Mouse (Mus musculus) midbrain, embryonic 14.5 days (tissue): ENCODE measurements around the gene Isg20l2. TPM values are rescaled to one million over a fixed set of nuclear protein-coding genes. Genes with fewer than 3 reads are reported as not detected.

Source experiments
- ATAC-seq: fragments of 200-750 bp; cut with Nextera tagmentation; 2 replicates; pipeline ENCODE4 v1.8.0; 2017; ENCODE audit warnings: moderate number of reproducible peaks, moderate library complexity; ENCODE audit not compliant: low FRiP score, low TSS enrichment
- DNase-seq: peaks from one replicate; pipeline ENCODE4 v3.0.0-alpha.2; 2015
- H3K27ac ChIP-seq: fragments of 300-500 bp; sonication (generic); replicated peaks from 2 replicates; pipeline ENCODE4 v1.5.1; 2014; ENCODE audit warnings: mild to moderate bottlenecking, low read depth, low read length, moderate library complexity
- H3K27me3 ChIP-seq: fragments of 300-500 bp; sonication (generic); 2 replicates; pipeline ENCODE4 v1.6.1; 2014; ENCODE audit warnings: low read length, control low read depth, mixed read lengths; ENCODE audit not compliant: control insufficient read depth, insufficient read depth
- H3K36me3 ChIP-seq: fragments of 300-500 bp; sonication (generic); 2 replicates; pipeline ENCODE4 v1.6.1; 2014; ENCODE audit warnings: low read length, control low read depth; ENCODE audit not compliant: control insufficient read depth, insufficient read depth
- H3K4me1 ChIP-seq: fragments of 300-500 bp; sonication (generic); 2 replicates; pipeline ENCODE4 v1.6.1; 2014; ENCODE audit warnings: mild to moderate bottlenecking, antibody characterized with exemption, low read length, control low read depth; ENCODE audit not compliant: control insufficient read depth, insufficient read depth
- H3K4me2 ChIP-seq: fragments of 300-500 bp; sonication (generic); 2 replicates; pipeline ENCODE4 v1.6.1; 2014; ENCODE audit warnings: mild to moderate bottlenecking, low read length, moderate library complexity
- H3K4me3 ChIP-seq: fragments of 300-500 bp; sonication (generic); replicated peaks from 2 replicates; pipeline ENCODE4 v1.5.1; 2014; ENCODE audit warnings: low read depth, low read length
- H3K9ac ChIP-seq: fragments of 300-500 bp; sonication (generic); replicated peaks from 2 replicates; pipeline ENCODE4 v1.6.1; 2014; ENCODE audit warnings: mild to moderate bottlenecking, low read length, moderate library complexity
- H3K9me3 ChIP-seq: fragments of 300-500 bp; sonication (generic); 2 replicates; pipeline ENCODE4 v1.6.1; 2016; ENCODE audit warnings: low read length, control low read depth, mixed read lengths; ENCODE audit not compliant: control insufficient read depth
- WGBS: fragments of 180-500 bp; shearing (Covaris S2); extraction: QIAGEN DNeasy Blood & Tissue Kit; methylation state at CpG from one replicate; pipeline ENCODE4 v1.1.7; 2014; 5-methylcytosine and 5-hydroxymethylcytosine counted together
- polyA plus RNA-seq: library from polyadenylated mRNA; unstranded; fragments of >200 nt; fragmentation: Nextera tagmentation; extraction: Ambion mirVana; gene quantifications from 2 replicates; pipeline ENCODE4 v1.2.1, GENCODE M21; 2014

Isg20l2 gene
- polyA plus RNA-seq, 1 experiment from 2014 or later = 23.2 TPM

DNA sequence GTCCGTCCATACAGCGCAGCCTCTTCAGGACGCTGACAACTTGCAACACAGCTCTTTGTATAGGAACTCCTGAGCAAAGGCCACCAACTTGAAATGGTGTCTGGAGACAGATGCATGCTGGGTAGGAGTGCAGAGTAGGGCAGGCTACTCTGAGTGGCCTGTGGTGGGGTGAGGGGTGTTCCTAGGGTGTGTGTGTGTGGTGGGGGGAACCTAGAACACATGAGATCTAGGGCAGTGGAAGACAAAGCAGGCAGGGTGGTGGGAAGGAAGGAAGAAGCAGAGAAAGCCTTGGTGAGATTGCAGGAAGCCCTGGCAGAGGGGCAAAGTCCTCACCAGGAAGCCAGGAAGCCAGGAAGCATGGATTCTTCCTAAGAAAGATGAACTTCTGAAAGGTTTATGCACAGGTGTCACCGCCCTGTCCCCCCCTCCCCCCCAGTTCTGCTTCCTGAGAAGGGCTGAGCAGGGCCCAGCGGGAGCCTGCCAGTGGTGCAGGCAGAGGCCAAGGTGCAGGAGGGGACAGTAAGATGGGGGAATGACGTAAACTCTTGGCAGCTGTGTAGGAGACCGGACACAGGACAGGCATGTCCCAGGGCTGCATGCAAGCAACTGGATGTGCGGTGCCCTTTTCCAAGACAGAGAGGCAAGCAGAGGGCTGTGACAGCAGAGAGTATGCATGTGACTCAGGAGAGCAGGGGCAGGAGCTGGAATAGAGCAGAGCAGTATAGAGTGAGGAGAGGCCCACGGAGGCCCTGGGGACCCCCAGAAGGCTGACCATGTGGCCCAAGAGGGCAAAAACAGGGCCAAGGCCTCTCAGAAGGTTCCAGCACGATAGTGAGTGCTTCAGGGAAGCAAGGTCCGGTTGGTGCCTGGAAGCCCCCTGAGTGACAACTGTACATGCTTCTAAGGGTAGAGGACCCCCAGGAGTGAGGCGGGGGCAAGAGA is 52.1 kb downstream of the Isg20l2 start:
- Histone ChIP-seq H3K4me1 (peaks cover 28% of the 10 kb centered on the region), H3K9me3 (no peaks in the 10 kb centered on the region), H3K4me2 (0 out of 2 replicates have a peak overlapping the region, but pooled peaks have one; percentile 26), H3K27ac (peak overlapping the region; percentile 39; the same call in 1 of the 2 replicates), H3K4me3 (no peak overlapping the region), H3K27me3 (no peaks in the 10 kb centered on the region), H3K9ac (no peak overlapping the region), H3K36me3 (no peaks in the 10 kb centered on the region; the same call in 1 of the 2 replicates)
- WGBS = 35% methylated on average over 12 of the region's 12 CpGs
- DNase-seq (no peak), ATAC-seq (no peak)

DNA sequence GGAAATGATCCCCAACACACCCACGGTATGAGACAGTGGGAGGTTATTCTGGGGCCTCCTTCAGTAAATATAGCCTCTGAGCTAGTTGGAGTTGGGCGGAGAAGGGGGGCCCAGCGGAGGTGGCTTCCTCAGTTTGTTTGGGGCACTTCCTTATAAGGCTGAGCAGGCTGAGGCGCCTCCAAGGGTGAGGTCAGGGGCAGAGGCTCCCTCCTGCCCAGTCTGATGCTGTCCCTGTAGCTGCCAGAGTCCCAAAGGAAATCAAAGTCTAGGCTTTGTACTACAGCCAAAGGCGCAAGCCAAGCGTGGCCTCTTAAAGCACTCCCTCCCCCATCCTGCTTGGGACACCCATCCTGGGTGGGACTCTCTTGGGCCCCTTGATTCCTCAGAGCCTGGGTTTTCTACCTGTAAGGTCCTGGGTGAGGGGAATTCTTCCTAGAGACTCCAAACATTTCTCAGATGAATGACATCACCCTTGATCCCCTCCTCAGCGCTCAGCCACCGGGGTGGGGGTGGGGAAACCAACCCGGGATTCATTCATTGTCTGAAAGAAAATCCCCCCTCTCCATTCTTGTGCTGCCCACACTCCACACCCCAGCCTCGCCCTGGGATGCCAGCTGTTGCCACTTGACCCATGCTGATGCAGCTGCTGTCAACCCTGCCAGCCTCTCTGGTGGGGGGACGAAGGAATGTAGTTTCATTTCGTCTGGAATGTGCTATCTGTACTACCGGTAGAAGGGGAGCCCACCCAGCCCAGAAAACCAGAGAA is 52.9 kb downstream of the Isg20l2 start:
- Histone ChIP-seq H3K36me3 (no peaks in the 10 kb centered on the region; the same call in 1 of the 2 replicates), H3K4me2 (peak overlapping the region; percentile 26), H3K4me1 (peaks cover 35% of the 10 kb centered on the region), H3K9ac (no peak overlapping the region), H3K4me3 (no peak overlapping the region), H3K9me3 (no peaks in the 10 kb centered on the region), H3K27me3 (no peaks in the 10 kb centered on the region), H3K27ac (peak overlapping the region; percentile 39)
- DNase-seq (peak; percentile 57), ATAC-seq (no peak)
- 9% methylated on average over 13 of the region's 13 CpGs for WGBS

DNA sequence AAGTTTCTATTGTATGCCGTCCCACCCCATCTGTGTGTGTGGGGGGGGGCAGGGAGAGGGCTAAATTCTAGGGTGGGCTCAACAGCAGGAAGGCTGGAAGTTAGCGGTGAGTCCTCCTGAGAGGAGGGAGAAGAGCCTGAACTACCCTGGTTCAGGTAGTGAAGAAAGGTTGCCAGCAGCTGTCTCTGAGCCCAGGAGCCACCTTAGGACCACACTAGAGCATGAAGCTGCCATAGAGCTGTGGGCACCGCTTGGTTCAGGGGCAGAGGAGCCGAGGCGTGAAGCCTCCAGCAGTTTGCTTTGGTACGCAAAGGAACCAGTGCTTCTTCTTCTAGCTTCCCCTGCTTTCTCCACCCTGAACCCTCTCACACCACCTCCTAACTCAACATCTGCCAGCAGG is 53.5 kb downstream of the Isg20l2 start:
- no peak overlapping the region for H3K9ac ChIP-seq
- 37% methylated on average over 6 of the region's 6 CpGs for WGBS

DNA sequence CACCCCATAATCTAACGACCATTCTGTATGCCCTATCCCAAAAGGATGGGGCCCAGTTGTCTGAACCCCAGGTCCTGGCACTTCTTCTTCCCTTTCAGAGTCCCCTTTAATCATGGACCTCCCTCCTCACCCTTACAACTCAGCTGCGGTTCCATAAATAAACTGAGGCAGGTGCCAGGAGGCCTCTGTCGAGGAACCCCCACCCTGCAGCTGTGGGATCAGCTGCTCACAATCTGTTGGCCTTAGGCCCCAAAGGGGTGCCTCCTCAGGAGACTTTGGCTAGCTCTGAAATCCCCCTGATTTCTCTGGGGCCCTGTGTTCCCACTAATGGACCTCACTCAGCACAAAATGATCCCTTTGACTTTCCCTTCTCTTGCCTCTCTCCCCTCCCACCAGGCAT is 54.0 kb downstream of the Isg20l2 start:
- ATAC-seq (no peak), DNase-seq (no peak)
- Histone ChIP-seq H3K27ac (no peak overlapping the region), H3K4me2 (no peak overlapping the region), H3K9ac (no peak overlapping the region), H3K4me3 (no peak overlapping the region), H3K36me3 (no peaks in the 10 kb centered on the region), H3K27me3 (no peaks in the 10 kb centered on the region), H3K9me3 (no peaks in the 10 kb centered on the region), H3K4me1 (peaks cover 39% of the 10 kb centered on the region)
- 43% methylated on average over 3 of the region's 3 CpGs for WGBS

More for the DNA sequence above, 53.5 kb downstream of the Isg20l2 start:
- DNase-seq (no peak), ATAC-seq (no peak)
- Histone ChIP-seq H3K4me3 (no peak overlapping the region), H3K36me3 (no peaks in the 10 kb centered on the region), H3K4me2 (peak overlapping the region; percentile 26), H3K4me1 (peaks cover 39% of the 10 kb centered on the region), H3K27me3 (no peaks in the 10 kb centered on the region), H3K27ac (no peak overlapping the region), H3K9me3 (no peaks in the 10 kb centered on the region)

DNA sequence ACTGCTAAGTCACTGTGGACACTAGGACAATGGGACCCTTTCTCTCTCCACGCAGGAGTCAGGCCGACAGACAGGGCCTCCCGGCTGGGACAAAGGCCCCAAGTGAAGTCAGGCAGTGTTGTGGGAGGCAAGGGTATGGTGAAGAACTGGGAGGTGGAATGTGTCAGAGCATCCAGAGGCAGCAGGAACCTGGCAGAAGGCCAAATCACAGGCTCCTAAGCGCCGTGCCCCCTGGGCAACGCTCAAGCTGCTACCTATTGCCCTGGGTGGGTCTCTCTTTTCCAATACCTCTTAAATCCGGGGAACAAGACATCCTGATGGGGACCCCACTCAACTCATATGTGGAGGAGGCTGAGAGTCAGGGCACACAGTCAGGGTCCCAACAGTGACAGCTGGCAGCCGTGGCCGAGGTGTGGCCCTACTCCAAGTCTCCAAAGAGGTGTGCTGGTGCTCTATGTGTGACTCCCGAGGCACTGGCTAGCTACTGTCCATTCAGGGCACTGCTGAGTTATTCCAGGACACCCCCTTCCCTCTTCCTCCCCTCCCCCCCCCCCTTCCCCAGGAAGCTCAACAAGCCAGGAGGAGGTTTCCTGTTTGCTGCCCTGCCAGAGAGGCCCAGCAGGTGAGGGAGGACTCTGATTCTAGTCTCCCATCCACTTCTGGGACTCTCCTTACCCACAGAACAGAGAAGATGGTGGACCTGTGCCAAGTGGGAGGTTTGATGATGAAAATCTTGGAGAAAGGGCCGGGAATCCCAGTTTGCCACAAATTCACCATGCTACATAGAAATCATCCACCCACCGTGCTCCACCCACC is 55.6 kb downstream of the Isg20l2 start:
- Histone ChIP-seq H3K4me1 (peaks cover 39% of the 10 kb centered on the region), H3K36me3 (no peaks in the 10 kb centered on the region), H3K9ac (no peak overlapping the region), H3K4me3 (no peak overlapping the region), H3K9me3 (no peaks in the 10 kb centered on the region), H3K4me2 (no peak overlapping the region), H3K27me3 (no peaks in the 10 kb centered on the region), H3K27ac (peak overlapping the region; percentile 50; the same call in 1 of the 2 replicates)
- DNase-seq = peak; percentile 73
- WGBS = 19% methylated on average over 12 of the region's 12 CpGs
- no peak for ATAC-seq

DNA sequence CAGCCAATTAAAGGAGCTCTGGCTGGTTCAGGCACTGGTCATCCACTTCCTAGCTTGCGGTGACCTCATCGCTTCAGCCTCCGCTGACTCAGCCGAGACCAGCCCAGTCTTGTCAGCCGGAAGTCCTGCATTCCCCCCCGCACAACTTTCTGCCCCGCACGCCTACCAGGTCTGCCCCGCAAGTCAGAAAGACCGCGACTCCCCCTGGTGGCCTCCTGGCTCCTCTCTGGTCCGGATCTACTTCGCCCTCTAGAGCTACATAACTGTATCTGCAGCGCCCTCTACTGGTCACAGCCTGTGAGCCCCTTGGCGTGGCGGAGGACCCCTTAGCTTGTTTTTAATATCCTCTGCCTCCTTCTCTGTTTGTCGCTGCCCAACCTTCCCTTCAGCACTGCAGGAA is 56.8 kb downstream of the Isg20l2 start:
- peak; percentile 78 for ATAC-seq
- H3K36me3 ChIP-seq = no peaks in the 10 kb centered on the region
- no peaks in the 10 kb centered on the region for H3K27me3 ChIP-seq
- no peaks in the 10 kb centered on the region for H3K9me3 ChIP-seq
- H3K9ac ChIP-seq = peak overlapping the region; percentile 50; the same call in 1 of the 2 replicates
- peak overlapping the region; percentile 60 for H3K27ac ChIP-seq
- H3K4me1 ChIP-seq = peaks cover 39% of the 10 kb centered on the region
- WGBS = under 1% methylated on average over 17 of the region's 17 CpGs
- peak overlapping the region; percentile 69 for H3K4me2 ChIP-seq
- peak; percentile 99 for DNase-seq
- H3K4me3 ChIP-seq = peak overlapping the region; percentile 33

DNA sequence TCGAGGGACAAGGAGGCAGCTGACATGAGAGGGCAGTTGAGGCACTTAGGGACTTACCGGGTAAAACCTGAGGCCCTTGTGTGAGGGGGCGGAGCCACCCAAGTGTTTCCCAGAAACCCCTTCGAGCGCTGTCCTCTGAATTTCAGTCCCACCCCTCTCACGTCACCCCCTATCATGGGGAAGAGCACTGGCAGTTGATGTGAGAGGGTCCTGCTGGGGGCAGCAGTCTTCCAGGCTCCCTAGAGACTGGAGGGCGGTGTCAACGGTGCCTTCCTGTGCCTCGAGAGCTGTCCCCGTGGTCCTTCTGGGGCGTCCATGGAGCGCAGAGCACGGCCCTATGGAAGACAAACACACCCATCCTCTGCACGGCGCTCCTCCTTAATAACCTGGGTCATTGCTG is 57.5 kb downstream of the Isg20l2 start:
- Histone ChIP-seq H3K27me3 (no peaks in the 10 kb centered on the region), H3K4me3 (peak overlapping the region; percentile 33), H3K4me1 (peaks cover 34% of the 10 kb centered on the region), H3K27ac (peak overlapping the region; percentile 60), H3K4me2 (peak overlapping the region; percentile 69), H3K9me3 (no peaks in the 10 kb centered on the region), H3K9ac (peak overlapping the region; percentile 50), H3K36me3 (no peaks in the 10 kb centered on the region)
- DNase-seq (peak; percentile 87), ATAC-seq (peak; percentile 53)
- WGBS = 1% methylated on average over 15 of the region's 15 CpGs

DNA sequence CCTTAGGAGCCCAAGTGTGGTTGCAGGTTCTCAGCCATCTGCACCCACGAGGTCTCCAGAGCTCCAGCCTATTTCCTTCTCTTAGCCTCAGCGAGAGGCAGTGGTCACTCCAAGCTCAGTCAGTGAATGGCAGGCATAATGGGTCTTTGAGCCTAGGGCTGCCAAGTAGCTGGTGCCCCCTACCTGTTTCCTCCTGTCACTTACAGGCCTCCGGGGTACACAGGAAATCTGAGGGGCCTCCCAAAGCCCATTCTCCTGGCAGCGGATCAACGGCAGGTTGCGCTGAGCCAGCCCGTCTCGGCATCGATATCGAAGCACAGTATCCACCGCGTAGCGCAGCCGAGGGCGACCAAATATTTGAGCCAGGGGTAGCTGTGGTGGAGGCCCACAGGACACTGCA is 58.0 kb downstream of the Isg20l2 start:
- Histone ChIP-seq H3K9me3 (no peaks in the 10 kb centered on the region), H3K9ac (peak overlapping the region; percentile 50), H3K27ac (peak overlapping the region; percentile 60; the same call in 1 of the 2 replicates), H3K4me3 (peak overlapping the region; percentile 33), H3K27me3 (peaks cover 2% of the 10 kb centered on the region; the same call in 1 of the 2 replicates), H3K4me1 (peaks cover 30% of the 10 kb centered on the region), H3K36me3 (no peaks in the 10 kb centered on the region), H3K4me2 (peak overlapping the region; percentile 69)
- ATAC-seq (no peak), DNase-seq (peak; percentile 58)
- WGBS = 5% methylated on average over 15 of the region's 15 CpGs
